Mouse (Mus musculus) hindbrain, embryonic 11.5 days (tissue): ENCODE results near the gene Ppfibp2. TPM values are rescaled to one million over a fixed set of nuclear protein-coding genes. Genes with fewer than 3 reads are reported as not detected.

Source experiments
- ATAC-seq: fragments of 200-750 bp; cut with Nextera tagmentation; 2 replicates; pipeline ENCODE4 v1.8.0; 2017; ENCODE audit warnings: mild to moderate bottlenecking, moderate TSS enrichment, moderate library complexity; ENCODE audit not compliant: low FRiP score
- DNase-seq: peaks from one replicate; pipeline ENCODE4 v3.0.0-alpha.2; 2015; ENCODE audit warnings: low spot score
- H3K27ac ChIP-seq: fragments of 300-500 bp; sonication (generic); 2 replicates; pipeline ENCODE4 v1.5.1; 2014; ENCODE audit warnings: mild to moderate bottlenecking, low read depth, low read length
- H3K27me3 ChIP-seq: fragments of 300-500 bp; sonication (generic); 2 replicates; pipeline ENCODE4 v1.6.1; 2014; ENCODE audit warnings: mild to moderate bottlenecking, low read length, moderate library complexity, mixed read lengths; ENCODE audit not compliant: control insufficient read depth, insufficient read depth
- H3K36me3 ChIP-seq: fragments of 300-500 bp; sonication (generic); 2 replicates; pipeline ENCODE4 v1.6.1; 2014; ENCODE audit warnings: mild to moderate bottlenecking, low read length, moderate library complexity, mixed read lengths; ENCODE audit not compliant: control insufficient read depth, insufficient read depth
- H3K4me1 ChIP-seq: fragments of 300-500 bp; sonication (generic); replicated peaks from 2 replicates; pipeline ENCODE4 v1.6.1; 2014; ENCODE audit warnings: low read length, mixed read lengths; ENCODE audit not compliant: control insufficient read depth, insufficient read depth
- H3K4me2 ChIP-seq: fragments of 300-500 bp; sonication (generic); replicated peaks from 2 replicates; pipeline ENCODE4 v1.6.1; 2014; ENCODE audit warnings: mild to moderate bottlenecking, low read depth, low read length
- H3K4me3 ChIP-seq: fragments of 300-500 bp; sonication (generic); 2 replicates; pipeline ENCODE4 v1.5.1; 2014; ENCODE audit warnings: low read depth, low read length
- H3K9ac ChIP-seq: fragments of 300-500 bp; sonication (generic); 2 replicates; pipeline ENCODE4 v1.6.1; 2014; ENCODE audit warnings: low read depth, low read length
- H3K9me3 ChIP-seq: fragments of 300-500 bp; sonication (generic); 2 replicates; pipeline ENCODE4 v1.6.1; 2016; ENCODE audit warnings: low read length; ENCODE audit not compliant: control insufficient read depth
- WGBS: fragments of 180-500 bp; shearing (Covaris S2); extraction: QIAGEN DNeasy Blood & Tissue Kit; methylation state at CpG from one replicate; pipeline ENCODE4 v1.1.7; 2014; 5-methylcytosine and 5-hydroxymethylcytosine counted together
- polyA plus RNA-seq: library from polyadenylated mRNA; unstranded; fragments of >200 nt; fragmentation: Nextera tagmentation; extraction: Ambion mirVana; gene quantifications from 2 replicates; pipeline ENCODE4 v1.2.1, GENCODE M21; 2014

The Ppfibp2 gene
- polyA plus RNA-seq = 5.0 and 5.1 TPM in 2 replicates

DNA sequence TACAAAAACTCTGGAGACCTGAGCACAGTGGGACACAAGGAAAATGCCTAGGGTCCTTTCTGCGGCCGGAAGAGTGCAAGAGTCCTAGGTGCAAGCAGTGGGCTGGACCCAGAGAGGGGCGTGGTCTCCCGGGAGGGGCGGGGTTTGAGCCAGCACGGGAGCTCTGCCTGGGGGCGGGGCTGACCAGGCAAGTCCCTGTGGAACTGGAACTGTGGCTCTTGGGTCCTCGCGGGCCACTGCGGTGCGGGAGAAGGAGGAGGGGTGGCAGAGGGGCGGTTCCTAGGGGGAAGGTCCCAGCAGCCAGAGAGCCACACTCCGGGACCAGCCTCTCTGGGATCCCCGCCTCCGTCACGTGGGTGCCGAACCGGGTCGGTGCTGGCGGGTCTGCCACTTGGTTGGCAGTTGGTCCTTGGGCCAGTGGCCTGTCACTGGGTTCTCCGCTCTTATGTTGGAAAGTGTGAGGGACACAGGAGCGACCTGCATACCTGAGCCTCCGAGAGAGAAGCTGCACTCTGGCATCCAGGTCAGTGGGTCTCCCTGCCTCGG lies at the start of gene Ppfibp2:
Ppfibp2 (plus strand) TSS at position 351 of the 546 bp plus-strand sequence.
- DNase-seq = peak; percentile 84
- H3K27me3 ChIP-seq = peaks cover 6% of the 10 kb centered on the region; the same call in 1 of the 2 replicates
- H3K4me2 ChIP-seq = peak within 1 kb of the TSS; percentile 65
- 3% methylated on average over 21 of the region's 24 CpGs for WGBS
- peak; percentile 98 for ATAC-seq
- no peaks in the 10 kb centered on the region for H3K4me1 ChIP-seq
- H3K9me3 ChIP-seq = no peaks in the 10 kb centered on the region
- no peaks in the 10 kb centered on the region for H3K36me3 ChIP-seq
- H3K27ac ChIP-seq = no peak within 1 kb of the TSS
- peak within 1 kb of the TSS; percentile 8 for H3K9ac ChIP-seq
- H3K4me3 ChIP-seq = peak within 1 kb of the TSS; percentile 44

DNA sequence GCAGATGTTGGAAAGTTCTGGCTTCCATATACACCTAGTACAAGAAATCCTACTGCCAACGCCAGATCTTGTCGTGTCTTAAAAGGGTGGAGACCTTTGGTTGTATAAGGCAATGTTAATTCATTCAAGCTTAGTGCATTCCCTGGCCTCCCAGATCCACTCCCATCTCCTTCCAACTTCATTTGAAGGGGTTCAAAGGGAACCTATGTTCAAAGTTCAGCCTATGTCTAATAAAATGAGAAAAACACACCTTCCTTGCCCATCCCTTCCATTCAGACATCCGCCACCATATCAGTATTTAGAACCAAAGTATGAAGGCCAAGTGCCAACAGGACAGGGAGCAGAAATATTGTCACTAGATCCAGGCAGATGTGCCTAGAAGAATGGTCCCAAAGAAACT lies 47.1 kb upstream of the Ppfibp2 start:
- DNase-seq = no peak
- H3K4me1 ChIP-seq = no peaks in the 10 kb centered on the region
- H3K27me3 ChIP-seq = no peaks in the 10 kb centered on the region
- no peaks in the 10 kb centered on the region for H3K9me3 ChIP-seq
- H3K4me3 ChIP-seq = no peak overlapping the region
- no peaks in the 10 kb centered on the region for H3K36me3 ChIP-seq
- H3K27ac ChIP-seq = no peak overlapping the region
- H3K9ac ChIP-seq = no peak overlapping the region
- H3K4me2 ChIP-seq = no peak overlapping the region
- 91% methylated on average over 3 of the region's 3 CpGs for WGBS
- no peak for ATAC-seq

DNA sequence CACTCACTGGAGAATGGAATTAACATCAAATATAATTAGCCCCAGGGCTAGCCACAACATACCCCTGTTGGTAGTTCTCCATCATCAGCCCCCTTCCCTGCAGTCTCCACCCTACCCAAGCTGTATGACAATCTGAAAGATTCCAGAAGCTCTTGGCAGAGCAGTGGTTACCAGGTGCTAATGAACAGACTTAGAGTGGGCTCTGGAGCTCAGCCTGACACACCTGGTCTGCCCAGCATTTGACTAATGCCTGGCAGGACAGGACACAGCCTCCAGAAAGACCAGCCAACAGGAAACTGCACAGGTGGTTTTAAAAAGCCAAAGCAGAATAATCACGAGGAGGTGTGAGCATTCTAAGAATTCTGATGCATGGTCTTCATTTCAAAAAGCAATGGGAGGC lies 41.5 kb upstream of the Ppfibp2 start:
- WGBS = 44% methylated on average over 1 of the region's 1 CpGs
- ATAC-seq (no peak), DNase-seq (no peak)
- H3K4me3 ChIP-seq = no peak overlapping the region
- no peak overlapping the region for H3K9ac ChIP-seq
- H3K27ac ChIP-seq = no peak overlapping the region
- no peaks in the 10 kb centered on the region for H3K4me1 ChIP-seq
- no peaks in the 10 kb centered on the region for H3K9me3 ChIP-seq
- no peaks in the 10 kb centered on the region for H3K27me3 ChIP-seq
- H3K4me2 ChIP-seq = no peak overlapping the region
- H3K36me3 ChIP-seq = no peaks in the 10 kb centered on the region

DNA sequence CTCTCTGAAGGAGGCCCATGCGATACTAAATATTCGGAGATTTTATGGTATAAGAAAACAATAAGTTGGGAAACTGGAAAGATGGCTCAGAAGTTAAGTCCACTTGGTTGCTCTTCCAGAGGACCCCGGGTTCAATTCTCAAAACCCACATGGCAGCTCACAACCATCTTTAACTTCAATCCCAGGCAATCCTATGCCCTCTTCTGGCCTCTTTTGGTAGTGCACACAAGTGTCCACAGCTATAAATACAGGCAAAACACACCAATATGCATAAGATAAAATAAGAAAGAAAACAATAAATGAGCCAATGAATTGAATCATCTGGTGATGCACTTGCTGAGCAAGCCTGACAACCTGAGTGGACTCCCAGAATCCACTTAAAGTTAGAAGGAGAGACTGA lies 39.1 kb upstream of the Ppfibp2 start:
- 87% methylated on average over 3 of the region's 3 CpGs for WGBS
- no peak overlapping the region for H3K4me3 ChIP-seq
- no peaks in the 10 kb centered on the region for H3K27me3 ChIP-seq
- no peaks in the 10 kb centered on the region for H3K9me3 ChIP-seq
- H3K27ac ChIP-seq = no peak overlapping the region
- H3K4me2 ChIP-seq = no peak overlapping the region
- H3K36me3 ChIP-seq = no peaks in the 10 kb centered on the region
- H3K9ac ChIP-seq = no peak overlapping the region
- DNase-seq = peak; percentile 27
- ATAC-seq = no peak
- no peaks in the 10 kb centered on the region for H3K4me1 ChIP-seq

DNA sequence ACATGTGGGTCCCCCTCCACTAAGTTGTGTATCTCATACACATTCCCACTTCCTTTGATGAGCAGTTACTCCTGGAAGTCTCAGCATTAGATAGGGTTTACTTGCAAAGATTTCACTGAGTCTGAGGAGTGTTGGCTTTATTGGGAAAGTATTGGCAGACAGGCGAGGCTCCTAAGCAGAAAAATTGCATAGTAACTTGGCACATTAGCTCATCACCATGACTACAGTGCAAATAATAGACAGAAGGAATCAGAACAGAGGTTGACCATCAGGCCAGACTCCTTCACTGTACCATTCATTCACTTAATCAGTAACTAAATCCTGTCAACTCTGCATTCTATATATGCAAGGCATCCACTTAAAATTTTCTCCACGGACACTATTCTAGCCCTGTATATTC lies 34.3 kb upstream of the Ppfibp2 start:
- H3K36me3 ChIP-seq = no peaks in the 10 kb centered on the region
- DNase-seq (no peak), ATAC-seq (no peak)
- H3K27me3 ChIP-seq = no peaks in the 10 kb centered on the region
- no peaks in the 10 kb centered on the region for H3K4me1 ChIP-seq
- no peak overlapping the region for H3K27ac ChIP-seq
- no peak overlapping the region for H3K4me2 ChIP-seq
- 84% methylated on average over 2 of the region's 2 CpGs for WGBS
- H3K9ac ChIP-seq = no peak overlapping the region
- H3K9me3 ChIP-seq = no peaks in the 10 kb centered on the region
- no peak overlapping the region for H3K4me3 ChIP-seq

DNA sequence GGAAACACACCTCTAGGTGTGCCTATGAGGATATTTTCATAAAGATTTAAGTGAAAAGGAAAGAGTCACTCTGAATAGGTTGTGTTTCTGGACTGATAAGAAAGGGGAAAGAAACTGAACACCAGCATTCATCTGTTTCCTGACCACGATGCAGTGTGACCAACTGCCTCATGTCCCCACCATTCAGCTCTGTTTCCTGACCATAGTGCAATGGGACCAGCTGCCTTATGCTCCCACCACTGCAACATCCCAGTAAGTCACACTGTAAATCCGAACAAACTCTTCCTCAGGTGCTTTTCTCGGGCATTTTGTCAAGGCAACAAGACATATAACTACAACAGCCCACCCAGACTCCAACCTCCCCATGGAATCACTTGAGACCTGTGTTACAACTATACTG lies 33.4 kb upstream of the Ppfibp2 start:
- H3K4me2 ChIP-seq = no peak overlapping the region
- H3K9me3 ChIP-seq = no peaks in the 10 kb centered on the region
- no peak overlapping the region for H3K9ac ChIP-seq
- no peaks in the 10 kb centered on the region for H3K27me3 ChIP-seq
- no peaks in the 10 kb centered on the region for H3K4me1 ChIP-seq
- ATAC-seq (no peak), DNase-seq (no peak)
- WGBS = 78% methylated on average over 3 of the region's 3 CpGs
- no peak overlapping the region for H3K4me3 ChIP-seq
- no peak overlapping the region for H3K27ac ChIP-seq
- no peaks in the 10 kb centered on the region for H3K36me3 ChIP-seq

DNA sequence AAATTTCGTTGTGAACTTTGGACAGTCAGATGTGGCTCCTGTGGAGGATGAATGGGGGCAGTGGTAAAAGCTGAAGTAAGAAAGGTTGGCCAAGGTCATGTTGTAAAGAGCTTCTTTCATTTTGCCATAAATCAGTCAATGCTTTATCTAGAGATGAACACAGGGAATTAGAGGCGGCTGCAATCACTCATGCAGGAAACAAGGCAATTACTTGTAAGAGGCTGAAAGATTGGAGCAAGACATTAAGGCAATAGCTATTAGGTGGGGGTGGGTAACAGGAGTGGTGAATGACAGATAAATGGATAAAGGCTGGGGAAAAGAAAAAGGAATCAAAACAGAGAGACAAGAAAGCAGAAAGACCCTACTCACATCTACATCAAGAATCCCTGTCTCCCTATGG lies 31.3 kb upstream of the Ppfibp2 start:
- no peaks in the 10 kb centered on the region for H3K4me1 ChIP-seq
- DNase-seq (no peak), ATAC-seq (no peak)
- 34% methylated on average over 2 of the region's 2 CpGs for WGBS
- H3K27me3 ChIP-seq = no peaks in the 10 kb centered on the region
- no peak overlapping the region for H3K4me2 ChIP-seq
- H3K27ac ChIP-seq = no peak overlapping the region
- H3K4me3 ChIP-seq = no peak overlapping the region
- no peaks in the 10 kb centered on the region for H3K9me3 ChIP-seq
- no peak overlapping the region for H3K9ac ChIP-seq
- H3K36me3 ChIP-seq = no peaks in the 10 kb centered on the region

DNA sequence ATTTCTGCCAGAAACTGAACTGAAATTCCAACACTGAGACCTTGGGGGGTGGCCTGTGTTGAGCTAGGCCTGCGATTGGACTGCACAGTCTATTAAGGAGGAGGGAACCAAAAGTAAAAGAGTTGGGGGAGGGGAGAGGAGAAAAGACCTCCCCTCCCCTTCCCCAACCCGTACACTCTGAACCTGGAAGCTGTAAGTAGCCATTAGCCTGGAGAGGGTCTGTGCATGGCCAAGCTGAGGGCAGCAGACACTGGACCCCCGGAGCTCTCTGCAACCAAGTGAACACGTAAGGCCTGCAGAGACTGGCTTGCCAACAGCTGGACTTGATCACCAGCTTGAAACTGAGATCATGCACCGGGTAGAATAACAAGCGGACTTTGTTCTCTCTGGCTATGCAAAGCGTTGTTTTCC lies 27.7 kb upstream of the Ppfibp2 start, which contains the start of gene Olfml1:
Olfml1 (plus strand) TSS at position 186 of the 411 bp plus-strand sequence.
- ATAC-seq (peak; percentile 60; the same call in 1 of the 2 replicates), DNase-seq (peak; percentile 37)
- H3K4me2 ChIP-seq = no peak within 1 kb of the TSS
- H3K4me3 ChIP-seq = no peak within 1 kb of the TSS
- no peaks in the 10 kb centered on the region for H3K27me3 ChIP-seq
- H3K27ac ChIP-seq = no peak within 1 kb of the TSS
- WGBS = 55% methylated on average over 7 of the region's 7 CpGs
- no peak within 1 kb of the TSS for H3K9ac ChIP-seq
- no peaks in the 10 kb centered on the region for H3K4me1 ChIP-seq
- no peaks in the 10 kb centered on the region for H3K36me3 ChIP-seq
- H3K9me3 ChIP-seq = no peaks in the 10 kb centered on the region

DNA sequence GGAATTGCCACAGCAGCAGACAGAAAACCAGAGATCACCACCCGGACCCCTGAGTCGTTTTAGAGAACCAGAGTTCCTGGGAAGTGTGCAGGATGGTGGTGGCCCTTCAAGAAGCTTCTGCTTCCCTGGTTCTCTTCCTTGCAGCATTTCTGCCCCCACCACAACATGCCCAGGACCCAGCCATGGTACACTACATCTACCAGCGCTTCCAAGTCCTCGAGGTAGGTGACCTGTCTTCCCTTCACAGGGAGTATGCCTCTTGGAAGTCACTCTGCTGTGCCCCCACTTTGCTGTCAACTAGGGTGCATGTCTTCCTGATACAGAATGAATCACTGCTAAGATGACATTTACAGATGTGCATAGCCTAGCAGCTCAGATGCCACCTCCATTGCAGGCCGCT lies 27.3 kb upstream of the Ppfibp2 start:
- no peak for ATAC-seq
- no peak overlapping the region for H3K4me2 ChIP-seq

More for the DNA sequence above, 27.3 kb upstream of the Ppfibp2 start:
- H3K27ac ChIP-seq = no peak overlapping the region
- no peak overlapping the region for H3K4me3 ChIP-seq
- WGBS = 70% methylated on average over 5 of the region's 5 CpGs
- no peak for DNase-seq
- H3K4me1 ChIP-seq = no peaks in the 10 kb centered on the region
- no peaks in the 10 kb centered on the region for H3K36me3 ChIP-seq
- no peaks in the 10 kb centered on the region for H3K9me3 ChIP-seq
- no peak overlapping the region for H3K9ac ChIP-seq
- H3K27me3 ChIP-seq = no peaks in the 10 kb centered on the region
